Mouse (Mus musculus) stomach, postnatal 0 days (tissue): ENCODE results near the gene Ank3. TPM values are rescaled to one million over a fixed set of nuclear protein-coding genes. Genes with fewer than 3 reads are reported as not detected.

Source experiments
- ATAC-seq: fragments of 200-750 bp; cut with Nextera tagmentation; 2 replicates; pipeline ENCODE4 v1.8.0; 2017; ENCODE audit not compliant: low FRiP score, low TSS enrichment
- DNase-seq: peaks from one replicate; pipeline ENCODE4 v3.0.0-alpha.2; 2016; ENCODE audit warnings: low spot score
- H3K27ac ChIP-seq: fragments of 300-500 bp; sonication (generic); replicated peaks from 2 replicates; pipeline ENCODE4 v1.5.1; 2014; ENCODE audit warnings: mild to moderate bottlenecking, control low read depth
- H3K27me3 ChIP-seq: fragments of 300-500 bp; sonication (generic); 2 replicates; pipeline ENCODE4 v1.6.1; 2014; ENCODE audit warnings: low read length; ENCODE audit not compliant: control insufficient read depth, insufficient read depth
- H3K36me3 ChIP-seq: fragments of 300-500 bp; sonication (generic); 2 replicates; pipeline ENCODE4 v1.6.1; 2014; ENCODE audit warnings: low read length, mixed read lengths; ENCODE audit not compliant: control insufficient read depth, insufficient read depth
- H3K4me1 ChIP-seq: fragments of 300-500 bp; sonication (generic); replicated peaks from 2 replicates; pipeline ENCODE4 v1.6.1; 2014; ENCODE audit warnings: antibody characterized with exemption; ENCODE audit not compliant: control insufficient read depth, insufficient read depth
- H3K4me2 ChIP-seq: fragments of 300-500 bp; sonication (generic); replicated peaks from 2 replicates; pipeline ENCODE4 v1.6.1; 2014; ENCODE audit warnings: low read depth, mild to moderate bottlenecking, control low read depth, moderate library complexity
- H3K4me3 ChIP-seq: fragments of 300-500 bp; sonication (generic); 2 replicates; pipeline ENCODE4 v1.5.1; 2014; ENCODE audit warnings: low read depth, low read length, control low read depth
- H3K9ac ChIP-seq: fragments of 300-500 bp; sonication (generic); 2 replicates; pipeline ENCODE4 v1.6.1; 2014; ENCODE audit warnings: mild to moderate bottlenecking, low read length, control low read depth, mixed read lengths
- H3K9me3 ChIP-seq: fragments of 300-500 bp; sonication (generic); 2 replicates; pipeline ENCODE4 v1.6.1; 2016; ENCODE audit warnings: low read length; ENCODE audit not compliant: control insufficient read depth
- CTCF ChIP-seq: IDR thresholded peaks from 2 replicates; pipeline ENCODE4 v1.5.1; 2016; ENCODE audit warnings: antibody characterized with exemption, low read depth, mild to moderate bottlenecking, moderate library complexity
- EP300 ChIP-seq: optimal IDR thresholded peaks from 2 replicates; pipeline ENCODE3; 2016; ENCODE audit warnings: antibody characterized with exemption
- WGBS: fragments of 180-500 bp; shearing (Covaris S2); extraction: QIAGEN DNeasy Blood & Tissue Kit; methylation state at CpG from one replicate; pipeline ENCODE4 v1.1.7; 2014; 5-methylcytosine and 5-hydroxymethylcytosine counted together
- polyA plus RNA-seq: library from polyadenylated mRNA; unstranded; fragments of >200 nt; fragmentation: Nextera tagmentation; extraction: Ambion mirVana; gene quantifications from 2 replicates; pipeline ENCODE4 v1.2.1, GENCODE M21; 2015

The Ank3 gene
- polyA plus RNA-seq, 1 experiment from 2014 or later: 16.0 TPM

- no peak for DNase-seq
- no peak overlapping the region for H3K27ac ChIP-seq
- H3K4me1 ChIP-seq: no peaks in the 10 kb centered on the region
- H3K4me3 ChIP-seq: no peak overlapping the region
- H3K27me3 ChIP-seq: no peaks in the 10 kb centered on the region
- no peak for TF ChIP-seq CTCF
- no peak for TF ChIP-seq EP300
- H3K36me3 ChIP-seq: no peaks in the 10 kb centered on the region; the same call in 1 of the 2 replicates
- H3K9ac ChIP-seq: no peak overlapping the region
- H3K9me3 ChIP-seq: no peaks in the 10 kb centered on the region
- no peak for ATAC-seq
- WGBS: 53% methylated on average over 8 of the region's 8 CpGs
- H3K4me2 ChIP-seq: no peak overlapping the region
Observed at GRCm38 (mm10) chr10:69796421-69796886, 397.9 kb downstream of the Ank3 start.

GRCm38 (mm10) chr10:69803135-69803756, 404.7 kb downstream of the Ank3 start:
- H3K4me3 ChIP-seq: no peak overlapping the region
- no peaks in the 10 kb centered on the region for H3K27me3 ChIP-seq
- H3K9ac ChIP-seq: no peak overlapping the region
- ATAC-seq: no peak
- TF ChIP-seq CTCF: no peak
- TF ChIP-seq EP300: no peak
- DNase-seq: no peak
- no peaks in the 10 kb centered on the region for H3K9me3 ChIP-seq
- H3K4me1 ChIP-seq: no peaks in the 10 kb centered on the region
- H3K4me2 ChIP-seq: no peak overlapping the region
- 84% methylated on average over 14 of the region's 14 CpGs for WGBS
- no peak overlapping the region for H3K27ac ChIP-seq
- no peaks in the 10 kb centered on the region for H3K36me3 ChIP-seq

DNA sequence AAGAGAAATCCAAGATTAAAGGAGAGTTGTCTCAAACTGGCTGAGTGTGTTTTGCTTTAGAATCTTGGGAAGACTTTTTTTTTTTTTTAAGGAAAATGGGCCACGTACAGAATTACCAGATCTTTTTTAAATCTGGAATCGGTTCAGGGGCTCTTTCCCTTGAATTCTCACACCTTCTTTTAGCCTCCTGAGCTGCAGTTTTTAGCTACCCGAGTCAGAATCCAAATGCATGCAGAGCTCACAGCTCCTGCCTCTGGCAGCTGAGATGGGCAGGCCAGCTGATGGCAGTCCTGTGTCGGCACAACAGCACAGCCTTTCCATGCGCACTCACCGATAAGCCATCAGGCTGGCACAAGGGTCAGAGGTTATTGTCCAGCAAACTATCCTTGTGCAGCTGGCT, 406.0 kb downstream of the Ank3 start:
- no peak overlapping the region for H3K27ac ChIP-seq
- no peak overlapping the region for H3K4me3 ChIP-seq
- H3K9ac ChIP-seq: no peak overlapping the region
- H3K4me1 ChIP-seq: no peaks in the 10 kb centered on the region
- H3K36me3 ChIP-seq: no peaks in the 10 kb centered on the region
- ATAC-seq (no peak), DNase-seq (no peak)
- no peak overlapping the region for H3K4me2 ChIP-seq
- H3K9me3 ChIP-seq: no peaks in the 10 kb centered on the region
- WGBS: 60% methylated on average over 6 of the region's 6 CpGs
- no peak for TF ChIP-seq EP300
- no peak for TF ChIP-seq CTCF
- H3K27me3 ChIP-seq: no peaks in the 10 kb centered on the region

DNA sequence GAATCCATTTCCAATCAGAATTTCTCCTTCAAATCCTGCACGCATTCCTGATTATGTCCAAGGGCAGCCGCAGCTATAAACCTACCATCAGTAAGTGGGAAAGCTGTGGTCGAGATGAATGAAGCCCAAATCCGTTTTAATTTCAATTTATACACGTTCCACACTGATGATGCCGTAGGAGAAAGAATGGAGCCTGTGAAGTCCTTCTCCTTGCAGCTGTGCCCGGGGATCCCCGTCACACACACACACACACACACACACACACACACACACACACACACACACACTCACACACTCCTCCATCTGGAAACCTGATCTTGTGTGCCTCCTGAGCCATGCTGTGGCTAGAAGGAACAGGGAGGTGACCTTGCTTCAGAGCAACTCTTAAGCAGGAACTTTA, 412.2 kb downstream of the Ank3 start:
- no peak overlapping the region for H3K4me3 ChIP-seq
- DNase-seq (no peak), ATAC-seq (no peak)
- no peaks in the 10 kb centered on the region for H3K36me3 ChIP-seq
- H3K9ac ChIP-seq: no peak overlapping the region
- no peak overlapping the region for H3K27ac ChIP-seq
- no peaks in the 10 kb centered on the region for H3K27me3 ChIP-seq
- no peaks in the 10 kb centered on the region for H3K4me1 ChIP-seq
- H3K9me3 ChIP-seq: no peaks in the 10 kb centered on the region
- 88% methylated on average over 8 of the region's 8 CpGs for WGBS
- no peak overlapping the region for H3K4me2 ChIP-seq
- TF ChIP-seq EP300 (no peak), CTCF (no peak)

- Histone ChIP-seq H3K9me3 (no peaks in the 10 kb centered on the region), H3K27ac (no peak overlapping the region), H3K27me3 (no peaks in the 10 kb centered on the region), H3K9ac (no peak overlapping the region), H3K4me3 (no peak overlapping the region), H3K4me2 (no peak overlapping the region), H3K4me1 (no peaks in the 10 kb centered on the region), H3K36me3 (no peaks in the 10 kb centered on the region)
- TF ChIP-seq CTCF (no peak), EP300 (no peak)
- no peak for DNase-seq
- no peak for ATAC-seq
- WGBS: 64% methylated on average over 6 of the region's 6 CpGs
Observed at GRCm38 (mm10) chr10:69813823-69814522, 415.4 kb downstream of the Ank3 start.

GRCm38 (mm10) chr10:69821245-69821644, 422.7 kb downstream of the Ank3 start:
- Histone ChIP-seq H3K9me3 (no peaks in the 10 kb centered on the region), H3K27me3 (no peaks in the 10 kb centered on the region), H3K27ac (no peak overlapping the region), H3K36me3 (no peaks in the 10 kb centered on the region; the same call in 1 of the 2 replicates), H3K4me3 (no peak overlapping the region), H3K4me1 (no peaks in the 10 kb centered on the region), H3K4me2 (no peak overlapping the region), H3K9ac (no peak overlapping the region)
- TF ChIP-seq EP300 (no peak), CTCF (no peak)
- no peak for DNase-seq
- WGBS: 90% methylated on average over 7 of the region's 7 CpGs
- ATAC-seq: no peak
